8 mouse cellular contexts compared by ENCODE assay signal in the genomic region with DNA sequence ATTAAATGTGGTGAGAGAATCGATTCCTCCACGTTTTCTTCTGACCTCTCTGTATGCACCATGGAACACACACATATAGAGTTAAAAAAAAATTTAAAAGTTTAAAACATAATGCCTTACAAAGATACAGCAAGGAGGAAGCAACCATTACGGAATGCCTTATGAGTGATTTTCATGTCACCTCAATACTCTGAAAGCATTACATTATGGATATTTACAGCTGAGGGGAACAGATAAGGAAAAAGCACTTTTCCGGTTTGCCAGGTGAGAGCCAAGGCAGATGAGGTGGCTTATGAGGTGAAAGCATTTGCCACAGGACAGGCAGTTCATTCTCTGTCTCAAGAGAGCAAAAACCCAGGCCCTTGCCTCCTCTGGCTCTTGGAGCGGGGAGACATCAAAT. TPM values are rescaled to one million over a fixed set of nuclear protein-coding genes. Genes with fewer than 3 reads are reported as not detected.
DNase-seq lines count a peak whose midpoint lies in the region; ATAC-seq and TF ChIP-seq lines count a peak whose summit lies in the region.

No protein-coding gene starts in this region.

- H3K36me3 ChIP-seq in heart, postnatal 0 days (replicated peaks; ENCODE audit: control insufficient read depth, insufficient read depth, low read length): peaks cover 26% of the 10 kb centered on the region
- peaks cover 3 to 18% of the 10 kb centered on the region in 2 experiments for H3K36me3 ChIP-seq in MEL (ENCODE audit: control insufficient read depth in 1 of 2, insufficient read depth in 2 of 2, low read length in 2 of 2)
- H3K36me3 ChIP-seq in forebrain, embryonic 16.5 days (ENCODE audit: control insufficient read depth, insufficient read depth): peaks cover 12% of the 10 kb centered on the region; the same call in 1 of the 2 replicates
- peaks cover 39% of the 10 kb centered on the region for H3K36me3 ChIP-seq in midbrain, embryonic 10.5 days

- TF ChIP-seq POLR2A in MEL (IDR thresholded peaks at IDR 0.05; ENCODE audit: control insufficient read depth in 1 of 2, insufficient read depth in 1 of 2, low read depth in 1 of 2, low read length in 2 of 2, poor library complexity in 1 of 2): no peak

- TF ChIP-seq RAD21 in MEL (IDR thresholded peaks at IDR 0.05; ENCODE audit: low read depth, low read length): no peak

- DNase-seq in heart, postnatal 0 days (ENCODE audit: low spot score): no peak
- DNase-seq in heart, adult 18-20 months: no peak
- no peak for DNase-seq in MEL (ENCODE audit: low read depth, low spot score)
- no peak for DNase-seq in midbrain, embryonic 10.5 days (ENCODE audit: low spot score)
- DNase-seq in gastrocnemius, postnatal 10 days: no peak
- DNase-seq in cerebellum, adult 11 months: no peak
- no peak for DNase-seq in testis, postnatal 10 days (ENCODE audit: low spot score)

- WGBS in heart, postnatal 0 days: 52% methylated on average over 5 of the region's 5 CpGs
- 68% methylated on average over 5 of the region's 5 CpGs for WGBS in forebrain, embryonic 16.5 days
- 71% methylated on average over 5 of the region's 5 CpGs for WGBS in midbrain, embryonic 10.5 days

- peak overlapping the region; percentile 82 for H3K4me2 ChIP-seq in heart, postnatal 0 days (ENCODE audit: low read depth, low read length)
- H3K4me2 ChIP-seq in forebrain, embryonic 16.5 days (ENCODE audit: low read length): peak overlapping the region; percentile 60

- no peaks in the 10 kb centered on the region for H3K27me3 ChIP-seq in heart, postnatal 0 days (ENCODE audit: control insufficient read depth, insufficient read depth, low read length)
- H3K27me3 ChIP-seq in MEL (ENCODE audit: control insufficient read depth in 1 of 2, insufficient read depth in 2 of 2, low read length in 2 of 2): no peaks in the 10 kb centered on the region
- no peaks in the 10 kb centered on the region for H3K27me3 ChIP-seq in forebrain, embryonic 16.5 days (replicated peaks; ENCODE audit: control insufficient read depth, insufficient read depth, low read length)
- no peaks in the 10 kb centered on the region for H3K27me3 ChIP-seq in midbrain, embryonic 10.5 days (ENCODE audit: low read depth, poor library complexity, severe bottlenecking)

- H3K4me3 ChIP-seq in heart, postnatal 0 days (ENCODE audit: low read depth, low read length): peak overlapping the region; percentile 66
- H3K4me3 ChIP-seq in MEL (ENCODE audit: control insufficient read depth in 1 of 2, insufficient read depth in 1 of 2, low read depth in 2 of 2, low read length in 2 of 2): peak overlapping the region; percentile 39 to 65
- peak overlapping the region; percentile 72 for H3K4me3 ChIP-seq in forebrain, embryonic 16.5 days (replicated peaks; ENCODE audit: low read length)
- peak overlapping the region; percentile 70 for H3K4me3 ChIP-seq in midbrain, embryonic 10.5 days

- no peak for ATAC-seq in heart, postnatal 0 days (ENCODE audit: insufficient read depth, low read depth)
- no peak for ATAC-seq in forebrain, embryonic 16.5 days

- peaks cover 3% of the 10 kb centered on the region; the same call in 1 of the 2 replicates for H3K79me2 ChIP-seq in MEL (ENCODE audit: control insufficient read depth, insufficient read depth, low read length, poor library complexity)

- H3K9me3 ChIP-seq in heart, postnatal 0 days (replicated peaks; ENCODE audit: control insufficient read depth, low read length): no peaks in the 10 kb centered on the region
- H3K9me3 ChIP-seq in MEL (replicated peaks; ENCODE audit: insufficient read depth, low read length): no peaks in the 10 kb centered on the region
- H3K9me3 ChIP-seq in forebrain, embryonic 16.5 days (ENCODE audit: control insufficient read depth, low read length): no peaks in the 10 kb centered on the region
- H3K9me3 ChIP-seq in midbrain, embryonic 10.5 days (replicated peaks): no peaks in the 10 kb centered on the region

- TF ChIP-seq EP300 in heart, postnatal 0 days (IDR thresholded peaks at IDR 0.05; ENCODE audit: low read depth): no peak
- peak in 1 of 2 experiments; percentile 55; a peak in 3 of 4 replicates for TF ChIP-seq EP300 in MEL (IDR thresholded peaks at IDR 0.05; ENCODE audit: low read depth in 1 of 2, low read length in 2 of 2)

- no peak for TF ChIP-seq CTCF in heart, postnatal 0 days (IDR thresholded peaks at IDR 0.05; ENCODE audit: low read depth)
- TF ChIP-seq CTCF in MEL (IDR thresholded peaks at IDR 0.05 in 2 of 3, conservative IDR thresholded peaks at IDR 0.05 in 1 of 3; ENCODE audit: control insufficient read depth in 1 of 3, insufficient read depth in 1 of 3, low read depth in 2 of 3, low read length in 3 of 3, poor library complexity in 1 of 3, severe bottlenecking in 1 of 3): no peak

- no peak overlapping the region for H3K9ac ChIP-seq in heart, postnatal 0 days (replicated peaks; ENCODE audit: low read depth, low read length)
- peak overlapping the region; percentile 70 for H3K9ac ChIP-seq in MEL (ENCODE audit: control insufficient read depth, low read depth, low read length, poor library complexity, severe bottlenecking)
- H3K9ac ChIP-seq in forebrain, embryonic 16.5 days (replicated peaks; ENCODE audit: low read depth, low read length): peak overlapping the region; percentile 74

- H3K27ac ChIP-seq in heart, postnatal 0 days (ENCODE audit: low read depth): peak overlapping the region; percentile 58; the same call in 1 of the 2 replicates
- H3K27ac ChIP-seq in MEL (ENCODE audit: control insufficient read depth, low read depth, low read length): peak overlapping the region; percentile 71
- H3K27ac ChIP-seq in forebrain, embryonic 16.5 days (ENCODE audit: low read length): no peak overlapping the region
- 0 out of 2 replicates have a peak overlapping the region, but pooled peaks have one; percentile 86 for H3K27ac ChIP-seq in midbrain, embryonic 10.5 days (replicated peaks)

- H3K4me1 ChIP-seq in heart, postnatal 0 days (ENCODE audit: control insufficient read depth, insufficient read depth): peaks cover 15% of the 10 kb centered on the region
- H3K4me1 ChIP-seq in MEL (ENCODE audit: control insufficient read depth in 1 of 2, insufficient read depth in 2 of 2, low read length in 2 of 2): peaks cover 3 to 14% of the 10 kb centered on the region in 2 experiments; a peak in 3 of 4 replicates
- peaks cover 7% of the 10 kb centered on the region for H3K4me1 ChIP-seq in forebrain, embryonic 16.5 days (replicated peaks; ENCODE audit: control insufficient read depth, insufficient read depth, low read length)
- H3K4me1 ChIP-seq in midbrain, embryonic 10.5 days: peaks cover 16% of the 10 kb centered on the region

TF ChIP-seq in MEL, 35 proteins besides CTCF, POLR2A, EP300 and RAD21:
- peak; percentile 35 for TF ChIP-seq TAL1 (IDR thresholded peaks at IDR 0.05; ENCODE audit: low read length)
- no peak for TF ChIP-seq MAZ (IDR thresholded peaks at IDR 0.05; ENCODE audit: low read depth, low read length)
- no peak for TF ChIP-seq MAFK (IDR thresholded peaks at IDR 0.05; ENCODE audit: borderline replicate concordance, low read depth, low read length)
- TF ChIP-seq ZNF384 (IDR thresholded peaks at IDR 0.05; ENCODE audit: low read depth, low read length): no peak
- peak; percentile 6; the same call in 1 of the 2 replicates for TF ChIP-seq BHLHE40 (IDR thresholded peaks at IDR 0.05; ENCODE audit: borderline replicate concordance, low read depth, low read length)
- TF ChIP-seq TCF12 (IDR thresholded peaks at IDR 0.05; ENCODE audit: low read depth, low read length): peak; percentile 32; the same call in 1 of the 2 replicates
- TF ChIP-seq ELF1 (IDR thresholded peaks at IDR 0.05; ENCODE audit: low read depth, low read length): no peak
- no peak for TF ChIP-seq RCOR1 (IDR thresholded peaks at IDR 0.05; ENCODE audit: low read depth, low read length)
- TF ChIP-seq GATA1 (IDR thresholded peaks at IDR 0.05; ENCODE audit: low read depth, low read length): peak; percentile 58
- no peak for TF ChIP-seq UBTF (IDR thresholded peaks at IDR 0.05; ENCODE audit: borderline replicate concordance, insufficient read depth, low read depth, low read length)
- TF ChIP-seq ZKSCAN1 (IDR thresholded peaks at IDR 0.05; ENCODE audit: low read depth, low read length): no peak
- no peak for TF ChIP-seq MEF2A (IDR thresholded peaks at IDR 0.05; ENCODE audit: extremely low read depth, insufficient replicate concordance, low read depth, low read length, poor library complexity, severe bottlenecking)
- TF ChIP-seq ETS1 (IDR thresholded peaks at IDR 0.05; ENCODE audit: low read depth, low read length): peak; percentile 86
- TF ChIP-seq JUND (IDR thresholded peaks at IDR 0.05; ENCODE audit: low read depth, low read length): no peak

RNA-seq across cellular contexts. Expression of a gene that starts 0.5 kb away (rescaled TPM):
- total RNA-seq in heart, postnatal 0 days (2014; rRNA removed; ENCODE audit: low replicate concordance): 56.1 and 110 TPM in 2 replicates
- 68.7 and 75.8 TPM in 2 replicates for polyA plus RNA-seq in heart, postnatal 0 days (2015; fragmentation: Nextera tagmentation; extraction: Ambion mirVana)
- total RNA-seq in heart, adult 18-20 months (2021): 10 to 100 TPM; 57.9 to 63.7 TPM
- 17.6 and 18.0 TPM in 2 replicates for total RNA-seq in MEL (2012; rRNA removed)
- 10 to 100 TPM in 1 of 2 experiments, not detected in 1; 32.6 TPM for polyA plus RNA-seq in MEL (2012; ENCODE audit: insufficient read depth in 1 of 2, insufficient read length in 2 of 2, low read depth in 1 of 2, low replicate concordance in 2 of 2, missing spikeins in 1 of 2)
- polyA plus RNA-seq in forebrain, embryonic 16.5 days (2015; fragmentation: Nextera tagmentation; extraction: Ambion mirVana): 13.4 and 17.4 TPM in 2 replicates
- polyA plus RNA-seq in midbrain, embryonic 10.5 days (2016; fragmentation: Nextera tagmentation; extraction: Ambion mirVana): 31.3 and 33.9 TPM in 2 replicates
- 10 to 100 TPM; 43.2 to 47.1 TPM for total RNA-seq in gastrocnemius, postnatal 10 days (2021)

RNA-seq across cellular contexts. Expression of a gene that starts 39.8 kb away (rescaled TPM):
- 17.0 and 23.7 TPM in 2 replicates for total RNA-seq in heart, postnatal 0 days (2014; rRNA removed; ENCODE audit: low replicate concordance)
- 9.0 and 10.2 TPM in 2 replicates for polyA plus RNA-seq in heart, postnatal 0 days (2015; fragmentation: Nextera tagmentation; extraction: Ambion mirVana)
- 10 to 100 TPM; 10.1 to 10.6 TPM for total RNA-seq in heart, adult 18-20 months (2021)
- total RNA-seq in MEL (2012; rRNA removed): 21.8 and 22.8 TPM in 2 replicates
- polyA plus RNA-seq in MEL (2012; ENCODE audit: insufficient read depth in 1 of 2, insufficient read length in 2 of 2, low read depth in 1 of 2, low replicate concordance in 2 of 2, missing spikeins in 1 of 2): 10 to 100 TPM in 1 of 2 experiments, not detected in 1; 32.6 TPM
- polyA plus RNA-seq in forebrain, embryonic 16.5 days (2015; fragmentation: Nextera tagmentation; extraction: Ambion mirVana): 41.2 and 48.3 TPM in 2 replicates
- polyA plus RNA-seq in midbrain, embryonic 10.5 days (2016; fragmentation: Nextera tagmentation; extraction: Ambion mirVana): 39.1 and 45.6 TPM in 2 replicates
- total RNA-seq in gastrocnemius, postnatal 10 days (2021): 10 to 100 TPM; 11.8 to 17.3 TPM
